Mouse (Mus musculus): ENCODE data around the gene Vwa8.

- TF ChIP-seq NANOG (IDR thresholded peaks at IDR 0.05; ENCODE audit: borderline replicate concordance, low read length): no peak
- TF ChIP-seq CTCF (conservative IDR thresholded peaks at IDR 0.05; ENCODE audit: low read length): no peak
- TF ChIP-seq POU5F1 (IDR thresholded peaks at IDR 0.05; ENCODE audit: borderline replicate concordance, low read length): no peak
These were observed 333.9 kb downstream of the Vwa8 start for GRCm38 (mm10) chr14:79182801-79183200.
